Mouse (Mus musculus) megakaryocyte, embryonic 14.5 days (primary cell): ENCODE measurements at regions not wholly inside any gene's neighbourhood (a gene's known extent, or its start where the extent isn't known, plus 50 kb on each side); places are given as distances from the start of the nearest gene placed in this dataset.

ENCODE experiments used
- H3K27me3 ChIP-seq: replicated peaks from 2 replicates; pipeline ENCODE3; 2012; ENCODE audit warnings: inconsistent platforms
- H3K36me3 ChIP-seq: replicated peaks from 2 replicates; pipeline ENCODE3; 2012; ENCODE audit warnings: low read length, inconsistent platforms, mixed read lengths
- H3K4me1 ChIP-seq: 2 replicates; pipeline ENCODE4 v1.6.1; 2012; ENCODE audit warnings: inconsistent platforms
- H3K4me3 ChIP-seq: replicated peaks from 2 replicates; pipeline ENCODE3; 2012; ENCODE audit warnings: moderate library complexity, mild to moderate bottlenecking, inconsistent platforms
- H3K9me3 ChIP-seq: 2 replicates; pipeline ENCODE4 v1.6.1; 2012; ENCODE audit warnings: inconsistent platforms
- FLI1 ChIP-seq: IDR thresholded peaks from 2 replicates; pipeline ENCODE4 v1.6.1; 2012; ENCODE audit warnings: low read length, inconsistent platforms, mixed read lengths
- GATA1 ChIP-seq: IDR thresholded peaks from 3 replicates; pipeline ENCODE4 v1.6.1; 2012; ENCODE audit warnings: mixed read lengths, low read length, inconsistent platforms, borderline replicate concordance

- Histone ChIP-seq H3K36me3 (no peaks in the 10 kb centered on the region), H3K4me1 (no peaks in the 10 kb centered on the region), H3K4me3 (no peak overlapping the region), H3K9me3 (peaks cover 13% of the 10 kb centered on the region), H3K27me3 (peaks cover 17% of the 10 kb centered on the region)
- TF ChIP-seq GATA1, result no peak
- no peak for TF ChIP-seq FLI1
Measured at GRCm38 (mm10) chr5:64460891-64461290, 304.8 kb downstream of the Tbc1d1 start.

GRCm38 (mm10) chr5:64461592-64461991, 305.5 kb downstream of the Tbc1d1 start:
- Histone ChIP-seq H3K9me3 (peaks cover 16% of the 10 kb centered on the region), H3K4me1 (no peaks in the 10 kb centered on the region), H3K27me3 (peaks cover 22% of the 10 kb centered on the region), H3K4me3 (no peak overlapping the region), H3K36me3 (no peaks in the 10 kb centered on the region)
- TF ChIP-seq GATA1 (no peak), FLI1 (no peak)

GRCm38 (mm10) chr5:64462411-64462810, 306.3 kb downstream of the Tbc1d1 start:
- no peak for TF ChIP-seq FLI1
- TF ChIP-seq GATA1, result no peak
- Histone ChIP-seq H3K4me1 (no peaks in the 10 kb centered on the region), H3K27me3 (peaks cover 22% of the 10 kb centered on the region), H3K9me3 (peaks cover 16% of the 10 kb centered on the region), H3K36me3 (no peaks in the 10 kb centered on the region), H3K4me3 (no peak overlapping the region)

- TF ChIP-seq GATA1 (no peak), FLI1 (no peak)
- H3K36me3 ChIP-seq, result no peaks in the 10 kb centered on the region
- peaks cover 16% of the 10 kb centered on the region for H3K9me3 ChIP-seq
- H3K27me3 ChIP-seq, result peaks cover 27% of the 10 kb centered on the region
- H3K4me3 ChIP-seq, result no peak overlapping the region
- no peaks in the 10 kb centered on the region for H3K4me1 ChIP-seq
Measured at GRCm38 (mm10) chr5:64463570-64463969, 307.5 kb downstream of the Tbc1d1 start.

- no peak for TF ChIP-seq GATA1
- no peak for TF ChIP-seq FLI1
- Histone ChIP-seq H3K36me3 (no peaks in the 10 kb centered on the region), H3K4me1 (no peaks in the 10 kb centered on the region), H3K9me3 (peaks cover 16% of the 10 kb centered on the region), H3K4me3 (no peak overlapping the region), H3K27me3 (peaks cover 25% of the 10 kb centered on the region)
Measured at GRCm38 (mm10) chr5:64466320-64466719, 310.2 kb downstream of the Tbc1d1 start.

- no peak overlapping the region for H3K4me3 ChIP-seq
- peaks cover 20% of the 10 kb centered on the region for H3K27me3 ChIP-seq
- H3K36me3 ChIP-seq, result no peaks in the 10 kb centered on the region
- H3K4me1 ChIP-seq, result peaks cover 10% of the 10 kb centered on the region
- TF ChIP-seq GATA1 (no peak), FLI1 (no peak)
- H3K9me3 ChIP-seq, result peaks cover 16% of the 10 kb centered on the region
Measured at GRCm38 (mm10) chr5:64467856-64468255, 311.8 kb downstream of the Tbc1d1 start.

GRCm38 (mm10) chr5:64468307-64468706, 312.2 kb downstream of the Tbc1d1 start:
- Histone ChIP-seq H3K36me3 (no peaks in the 10 kb centered on the region), H3K4me1 (peaks cover 12% of the 10 kb centered on the region), H3K4me3 (peak overlapping the region; percentile 40), H3K9me3 (peaks cover 16% of the 10 kb centered on the region), H3K27me3 (peaks cover 20% of the 10 kb centered on the region)
- TF ChIP-seq FLI1, result no peak
- no peak for TF ChIP-seq GATA1

GRCm38 (mm10) chr5:64472008-64472407, 315.9 kb downstream of the Tbc1d1 start:
- Histone ChIP-seq H3K9me3 (no peaks in the 10 kb centered on the region), H3K36me3 (no peaks in the 10 kb centered on the region), H3K27me3 (peaks cover 8% of the 10 kb centered on the region), H3K4me3 (no peak overlapping the region), H3K4me1 (peaks cover 12% of the 10 kb centered on the region)
- no peak for TF ChIP-seq GATA1
- TF ChIP-seq FLI1, result no peak

GRCm38 (mm10) chr5:64472415-64472814, 316.3 kb downstream of the Tbc1d1 start:
- Histone ChIP-seq H3K36me3 (no peaks in the 10 kb centered on the region), H3K4me1 (peaks cover 12% of the 10 kb centered on the region), H3K9me3 (no peaks in the 10 kb centered on the region), H3K4me3 (peak overlapping the region; percentile 47), H3K27me3 (peaks cover 8% of the 10 kb centered on the region)
- TF ChIP-seq GATA1 (no peak), FLI1 (no peak)

- TF ChIP-seq GATA1, result no peak
- TF ChIP-seq FLI1, result no peak
- peaks cover 23% of the 10 kb centered on the region for H3K4me1 ChIP-seq
Measured at GRCm38 (mm10) chr5:64474868-64475267, 318.8 kb downstream of the Tbc1d1 start.

More at GRCm38 (mm10) chr5:64474868-64475267, 318.8 kb downstream of the Tbc1d1 start:
- Histone ChIP-seq H3K4me3 (no peak overlapping the region), H3K36me3 (no peaks in the 10 kb centered on the region), H3K27me3 (no peaks in the 10 kb centered on the region), H3K9me3 (no peaks in the 10 kb centered on the region)
